Mouse (Mus musculus) heart, adult 18-20 months (tissue): Measurements from ENCODE around the gene Tubgcp5. TPM values are rescaled to one million over a fixed set of nuclear protein-coding genes. Genes with fewer than 3 reads are reported as not detected.
A peak's percentile ranks its signal among the peaks of the same experiment; 100 is the strongest.
"Not testable (repeated sequence)": the region's sequence is repeated elsewhere in the genome, so short reads cannot be mapped to it uniquely, and the experiment has no call there.

Experiments used
- DNase-seq, 2 experiments: peaks; one replicate each; pipeline ENCODE4 v3.0.0; 2021 to 2022; ENCODE audit warnings: mixed read lengths in 1 of 2
- long read RNA-seq, 2 experiments: library from polyadenylated mRNA; stranded (forward); transcript quantifications; one replicate each; pipeline ENCODE4 v2.0.0; 2021
- total RNA-seq, 2 experiments: library from RNA; stranded (reverse); gene quantifications; 2 replicates each; pipeline ENCODE4 v1.2.3; 2021

Tubgcp5 gene
- total RNA-seq, result 1 to 10 TPM; 8.0 to 9.3 TPM
- long read RNA-seq, experiment 1, partial matches to known transcripts, result 1 of 3 reads
- long read RNA-seq, experiment 1, other reads (novel, unspliced or antisense), result 0 of 3 reads
- long read RNA-seq, experiment 2, transcript Tubgcp5-201 (23 exons, 3,905 nt), result major isoform, 5 of 9 reads
- long read RNA-seq, experiment 2, partial matches to known transcripts, result 3 of 9 reads
- long read RNA-seq, experiment 2, other reads (novel, unspliced or antisense), result 1 of 9 reads

GRCm38 (mm10) chr7:55793952-55794603 is at the start of gene Tubgcp5:
Gene Tubgcp5, plus strand, starts transcription at chr7:55794154.
- peak; percentile 96 to 98 for DNase-seq

GRCm38 (mm10) chr7:55744566-55745220 is 49.3 kb upstream of the Tubgcp5 start:
- DNase-seq, result peak in 1 of 2 experiments; percentile 14

GRCm38 (mm10) chr7:55750841-55751240 is 43.1 kb upstream of the Tubgcp5 start:
- DNase-seq, result no peak

GRCm38 (mm10) chr7:55759346-55759745 is 34.6 kb upstream of the Tubgcp5 start:
- no peak for DNase-seq

- peak in 1 of 2 experiments; percentile 37 for DNase-seq
These were observed 26.0 kb upstream of the Tubgcp5 start, which contains the start of gene Siglech for GRCm38 (mm10) chr7:55767926-55768325. Gene Siglech, plus strand, starts transcription at chr7:55768178.

GRCm38 (mm10) chr7:55780011-55780410 is 13.9 kb upstream of the Tubgcp5 start:
- no peak for DNase-seq

GRCm38 (mm10) chr7:55782493-55782892 is 11.5 kb upstream of the Tubgcp5 start:
- no peak for DNase-seq

- peak; percentile 13 to 79 for DNase-seq
These were observed 9.4 kb upstream of the Tubgcp5 start for GRCm38 (mm10) chr7:55784580-55784979.

GRCm38 (mm10) chr7:55790586-55790985 is 3.4 kb upstream of the Tubgcp5 start:
- DNase-seq, result not testable (repeated sequence)

GRCm38 (mm10) chr7:55792280-55792679 is 1.7 kb upstream of the Tubgcp5 start:
- DNase-seq, result no peak

- no peak for DNase-seq
These were observed 560 bp upstream of the Tubgcp5 start for GRCm38 (mm10) chr7:55793236-55793951.

GRCm38 (mm10) chr7:55799981-55800380 is 6.0 kb downstream of the Tubgcp5 start:
- DNase-seq, result no peak

- no peak for DNase-seq
These were observed 16.0 kb downstream of the Tubgcp5 start for GRCm38 (mm10) chr7:55809967-55810366.

- DNase-seq, result no peak
These were observed 30.5 kb downstream of the Tubgcp5 start for GRCm38 (mm10) chr7:55824468-55824867.

- DNase-seq, result no peak
These were observed 33.6 kb downstream of the Tubgcp5 start for GRCm38 (mm10) chr7:55827551-55827950.

- no peak for DNase-seq
These were observed 42.9 kb downstream of the Tubgcp5 start for GRCm38 (mm10) chr7:55836877-55837276.

GRCm38 (mm10) chr7:55841445-55841844 is 47.5 kb downstream of the Tubgcp5 start, which contains the start of gene Cyfip1:
Gene Cyfip1, plus strand, starts transcription at chr7:55841745.
- no peak for DNase-seq

GRCm38 (mm10) chr7:55841977-55842503 is 48.1 kb downstream of the Tubgcp5 start:
- DNase-seq, result peak; percentile 93 to 97

GRCm38 (mm10) chr7:55842504-55843152 is 48.7 kb downstream of the Tubgcp5 start:
- peak in 1 of 2 experiments; percentile 73 for DNase-seq

- no peak for DNase-seq
These were observed 52.8 kb downstream of the Tubgcp5 start for GRCm38 (mm10) chr7:55846606-55847312.
